Comparison of ENCODE assay signal across 10 mouse cellular contexts in the genomic region with DNA sequence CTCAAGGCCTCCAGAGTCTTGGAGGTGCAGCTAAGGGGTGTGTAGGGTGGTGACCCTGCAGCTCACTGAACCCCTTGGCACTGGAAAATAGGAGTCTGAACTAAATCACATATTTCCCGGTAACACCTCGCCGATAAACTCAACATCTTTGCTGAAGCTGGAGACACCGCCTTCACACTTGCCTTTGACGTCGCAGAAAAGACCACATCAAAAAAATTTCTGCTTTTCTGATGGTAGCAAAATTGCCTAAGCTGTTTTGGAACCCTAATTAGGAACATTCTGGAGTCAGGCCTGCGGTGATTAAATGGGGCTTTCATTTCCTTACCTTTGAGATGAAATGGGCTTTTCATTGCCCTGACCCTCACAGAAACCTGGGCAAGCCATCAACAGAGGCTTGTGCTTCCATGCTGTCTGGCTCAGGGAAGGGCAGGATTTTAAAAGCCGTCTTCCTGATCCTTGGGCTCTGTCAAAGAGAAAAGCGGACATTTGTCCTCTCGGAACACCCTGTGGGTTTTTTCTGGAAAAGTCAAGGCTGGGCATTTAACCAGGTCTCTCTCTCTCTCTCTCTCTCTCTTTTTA.
DNase-seq lines count a peak whose midpoint lies in the region; ATAC-seq and TF ChIP-seq lines count a peak whose summit lies in the region.
"Had no signal": no experiment of that assay in that cellular context is flagged by ENCODE, and none has a peak within 500 bp of the region (broad histone marks: within the 10 kb centered on the region; RNA-seq: fewer than 3 reads in every experiment).

No protein-coding gene starts in this region.

- ATAC-seq in heart, embryonic 11.5 days (replicated peaks; ENCODE audit: insufficient number of reproducible peaks, low FRiP score, low TSS enrichment), result no peak
- no peak for ATAC-seq in lung, embryonic 14.5 days (ENCODE audit: insufficient read depth)
- ATAC-seq in hindbrain, postnatal 0 days, result no peak
- ATAC-seq in stomach, embryonic 15.5 days (ENCODE audit: insufficient read depth, low FRiP score, low read depth), result no peak
- ATAC-seq in midbrain, embryonic 11.5 days (ENCODE audit: low FRiP score), result no peak

- TF ChIP-seq CTCF in lung, embryonic 14.5 days (IDR thresholded peaks at IDR 0.05; ENCODE audit: low read depth), result no peak
- TF ChIP-seq CTCF in hindbrain, postnatal 0 days (IDR thresholded peaks at IDR 0.05; ENCODE audit: low read depth), result no peak
- TF ChIP-seq CTCF in cerebellum, adult 2 months (IDR thresholded peaks at IDR 0.05; ENCODE audit: borderline replicate concordance, insufficient read depth, low read depth, low read length), result no peak

- H3K36me3 ChIP-seq in heart, embryonic 11.5 days (ENCODE audit: control insufficient read depth, insufficient read depth, low read length), result no peaks in the 10 kb centered on the region
- peaks cover 7% of the 10 kb centered on the region for H3K36me3 ChIP-seq in lung, embryonic 14.5 days (ENCODE audit: insufficient read depth)
- H3K36me3 ChIP-seq in hindbrain, postnatal 0 days (ENCODE audit: insufficient read depth, low read length), result no peaks in the 10 kb centered on the region; the same call in 1 of the 2 replicates
- no peaks in the 10 kb centered on the region for H3K36me3 ChIP-seq in stomach, embryonic 15.5 days
- no peaks in the 10 kb centered on the region; the same call in none of the 2 replicates for H3K36me3 ChIP-seq in midbrain, embryonic 11.5 days (ENCODE audit: control insufficient read depth, insufficient read depth, low read length)

- no peak overlapping the region for H3K9ac ChIP-seq in heart, embryonic 11.5 days (ENCODE audit: low read depth, low read length)
- no peak overlapping the region for H3K9ac ChIP-seq in lung, embryonic 14.5 days
- H3K9ac ChIP-seq in hindbrain, postnatal 0 days (replicated peaks; ENCODE audit: low read length), result no peak overlapping the region
- H3K9ac ChIP-seq in stomach, embryonic 15.5 days, result no peak overlapping the region
- no peak overlapping the region for H3K9ac ChIP-seq in midbrain, embryonic 11.5 days (ENCODE audit: low read length)

- H3K4me3 ChIP-seq in heart, embryonic 11.5 days (ENCODE audit: low read depth, low read length), result no peak overlapping the region
- no peak overlapping the region for H3K4me3 ChIP-seq in lung, embryonic 14.5 days (ENCODE audit: low read depth, low read length)
- H3K4me3 ChIP-seq in hindbrain, postnatal 0 days (ENCODE audit: low read length), result no peak overlapping the region
- H3K4me3 ChIP-seq in stomach, embryonic 15.5 days (replicated peaks), result no peak overlapping the region
- no peak overlapping the region for H3K4me3 ChIP-seq in cerebellum, adult 2 months (replicated peaks; ENCODE audit: insufficient read depth, low read depth, low read length)
- no peak overlapping the region for H3K4me3 ChIP-seq in midbrain, embryonic 11.5 days (ENCODE audit: low read depth, low read length)

- H3K9me3 ChIP-seq in heart, embryonic 11.5 days (replicated peaks; ENCODE audit: control insufficient read depth, low read length), result no peaks in the 10 kb centered on the region
- no peaks in the 10 kb centered on the region for H3K9me3 ChIP-seq in lung, embryonic 14.5 days (ENCODE audit: low read depth, low read length)
- no peaks in the 10 kb centered on the region for H3K9me3 ChIP-seq in hindbrain, postnatal 0 days (ENCODE audit: low read length)
- no peaks in the 10 kb centered on the region for H3K9me3 ChIP-seq in stomach, embryonic 15.5 days
- H3K9me3 ChIP-seq in midbrain, embryonic 11.5 days (ENCODE audit: control insufficient read depth, low read length), result no peaks in the 10 kb centered on the region

- peaks cover 65% of the 10 kb centered on the region for H3K4me1 ChIP-seq in heart, embryonic 11.5 days (ENCODE audit: control insufficient read depth, insufficient read depth, low read length)
- H3K4me1 ChIP-seq in lung, embryonic 14.5 days (ENCODE audit: insufficient read depth), result peaks cover 32% of the 10 kb centered on the region
- peaks cover 4% of the 10 kb centered on the region; the same call in 1 of the 2 replicates for H3K4me1 ChIP-seq in hindbrain, postnatal 0 days (ENCODE audit: insufficient read depth, low read length)
- peaks cover 47% of the 10 kb centered on the region for H3K4me1 ChIP-seq in stomach, embryonic 15.5 days
- peaks cover 10% of the 10 kb centered on the region for H3K4me1 ChIP-seq in cerebellum, adult 2 months (ENCODE audit: control insufficient read depth, insufficient read depth, low read length)
- H3K4me1 ChIP-seq in midbrain, embryonic 11.5 days (ENCODE audit: control insufficient read depth, insufficient read depth, low read length), result peaks cover 11% of the 10 kb centered on the region

- 74% methylated on average over 10 of the region's 10 CpGs for WGBS in heart, embryonic 11.5 days (ENCODE audit: insufficient replicate concordance)
- WGBS in lung, embryonic 14.5 days, result 64% methylated on average over 10 of the region's 10 CpGs
- WGBS in hindbrain, postnatal 0 days, result 79% methylated on average over 10 of the region's 10 CpGs
- WGBS in stomach, embryonic 15.5 days, result 71% methylated on average over 10 of the region's 10 CpGs
- WGBS in cerebellum, adult 2 months, result 94% methylated on average over 10 of the region's 10 CpGs
- WGBS in midbrain, embryonic 11.5 days, result 81% methylated on average over 10 of the region's 10 CpGs

- peak overlapping the region; percentile 74 for H3K27ac ChIP-seq in heart, embryonic 11.5 days (ENCODE audit: low read depth, low read length)
- peak overlapping the region; percentile 83 for H3K27ac ChIP-seq in lung, embryonic 14.5 days (ENCODE audit: low read depth)
- H3K27ac ChIP-seq in hindbrain, postnatal 0 days, result peak overlapping the region; percentile 58; the same call in 1 of the 2 replicates
- peak overlapping the region; percentile 82 for H3K27ac ChIP-seq in stomach, embryonic 15.5 days
- H3K27ac ChIP-seq in cerebellum, adult 2 months (ENCODE audit: insufficient read depth, low read length), result no peak overlapping the region
- no peak overlapping the region for H3K27ac ChIP-seq in midbrain, embryonic 11.5 days (ENCODE audit: low read depth, low read length)
- H3K27ac ChIP-seq: macrophage had no signal

- intact Hi-C loops in heart, postnatal 36 days (cut with DNase I), result no loop called here

- no peak for TF ChIP-seq POLR2A in cerebellum, adult 2 months (IDR thresholded peaks at IDR 0.05; ENCODE audit: borderline replicate concordance, insufficient read depth, low read length)

- H3K27me3 ChIP-seq in heart, embryonic 11.5 days (ENCODE audit: control insufficient read depth, insufficient read depth, low read length), result no peaks in the 10 kb centered on the region
- no peaks in the 10 kb centered on the region for H3K27me3 ChIP-seq in lung, embryonic 14.5 days (ENCODE audit: insufficient read depth, low read length)
- no peaks in the 10 kb centered on the region for H3K27me3 ChIP-seq in hindbrain, postnatal 0 days (ENCODE audit: insufficient read depth, low read length)
- no peaks in the 10 kb centered on the region for H3K27me3 ChIP-seq in stomach, embryonic 15.5 days (replicated peaks)
- no peaks in the 10 kb centered on the region for H3K27me3 ChIP-seq in cerebellum, adult 2 months (ENCODE audit: control insufficient read depth, insufficient read depth, low read length)
- no peaks in the 10 kb centered on the region; the same call in 1 of the 2 replicates for H3K27me3 ChIP-seq in midbrain, embryonic 11.5 days (ENCODE audit: control insufficient read depth, insufficient read depth, low read length)

- H3K4me2 ChIP-seq in heart, embryonic 11.5 days, result no peak overlapping the region
- H3K4me2 ChIP-seq in lung, embryonic 14.5 days, result no peak overlapping the region
- no peak overlapping the region for H3K4me2 ChIP-seq in hindbrain, postnatal 0 days (ENCODE audit: low read depth, low read length)
- H3K4me2 ChIP-seq in stomach, embryonic 15.5 days, result no peak overlapping the region
- no peak overlapping the region for H3K4me2 ChIP-seq in midbrain, embryonic 11.5 days

- DNase-seq in heart, postnatal 36 days, result no peak
- DNase-seq in lung, embryonic 14.5 days, result no peak
- no peak for DNase-seq in lung, postnatal 36 days
- DNase-seq in hindbrain, postnatal 0 days (ENCODE audit: low spot score), result no peak
- no peak for DNase-seq in cerebellum, adult 2 months
- DNase-seq in midbrain, embryonic 11.5 days (ENCODE audit: low spot score, missing footprints), result no peak
- DNase-seq: adrenal gland, postnatal 36 days had no signal

Comparison
In these comparisons a context has a peak if more than half of its experiments do, and no peak if none do; other contexts are left out.
1. H3K27ac ChIP-seq: peak in heart, embryonic 11.5 days (single experiment), lung, embryonic 14.5 days (single experiment), hindbrain, postnatal 0 days (single experiment) and stomach, embryonic 15.5 days (single experiment); none in cerebellum, adult 2 months (single experiment) and midbrain, embryonic 11.5 days (single experiment).